Mouse (Mus musculus) forebrain, postnatal 0 days (tissue): ENCODE data around the gene Galnt15. TPM values are rescaled to one million over a fixed set of nuclear protein-coding genes. Genes with fewer than 3 reads are reported as not detected.

Experiments used
- ATAC-seq: fragments of 200-750 bp; cut with Nextera tagmentation; 2 replicates; pipeline ENCODE4 v1.8.0; 2017; ENCODE audit warnings: mild to moderate bottlenecking, moderate library complexity
- DNase-seq: peaks from one replicate; pipeline ENCODE4 v3.0.0-alpha.2; 2015
- H3K27ac ChIP-seq: fragments of 300-500 bp; sonication (generic); 2 replicates; pipeline ENCODE4 v1.5.1; 2014; ENCODE audit warnings: low read depth, mild to moderate bottlenecking, antibody characterized with exemption, low read length, moderate library complexity, mixed read lengths
- H3K27me3 ChIP-seq: fragments of 300-500 bp; sonication (generic); 2 replicates; pipeline ENCODE4 v1.6.1; 2014; ENCODE audit warnings: mild to moderate bottlenecking, low read length, mixed read lengths; ENCODE audit not compliant: insufficient read depth
- H3K36me3 ChIP-seq: fragments of 300-500 bp; sonication (generic); 2 replicates; pipeline ENCODE4 v1.6.1; 2014; ENCODE audit warnings: mild to moderate bottlenecking, moderate library complexity; ENCODE audit not compliant: insufficient read depth
- H3K4me1 ChIP-seq: fragments of 300-500 bp; sonication (generic); 2 replicates; pipeline ENCODE4 v1.6.1; 2014; ENCODE audit warnings: antibody characterized with exemption; ENCODE audit not compliant: insufficient read depth
- H3K4me2 ChIP-seq: fragments of 300-500 bp; sonication (generic); 2 replicates; pipeline ENCODE4 v1.6.1; 2014; ENCODE audit warnings: low read depth, mild to moderate bottlenecking, moderate library complexity
- H3K4me3 ChIP-seq: fragments of 300-500 bp; sonication (generic); 2 replicates; pipeline ENCODE4 v1.5.1; 2014; ENCODE audit warnings: low read depth, low read length, mixed read lengths
- H3K9ac ChIP-seq: fragments of 300-500 bp; sonication (generic); 2 replicates; pipeline ENCODE4 v1.6.1; 2014; ENCODE audit warnings: mild to moderate bottlenecking
- H3K9me3 ChIP-seq: fragments of 300-500 bp; sonication (generic); 2 replicates; pipeline ENCODE4 v1.6.1; 2016; ENCODE audit warnings: low read length
- CTCF ChIP-seq: sonication (generic); IDR thresholded peaks from 2 replicates; pipeline ENCODE4 v1.5.1; 2016; ENCODE audit warnings: antibody characterized with exemption, control low read depth, low read depth
- WGBS: fragments of 180-500 bp; shearing (Covaris S2); extraction: QIAGEN DNeasy Blood & Tissue Kit; methylation state at CpG from one replicate; pipeline ENCODE4 v1.1.7; 2014; 5-methylcytosine and 5-hydroxymethylcytosine counted together
- polyA plus RNA-seq: library from polyadenylated mRNA; unstranded; fragments of >200 nt; fragmentation: Nextera tagmentation; extraction: Ambion mirVana; gene quantifications from 2 replicates; pipeline ENCODE4 v1.2.1, GENCODE M21; 2015
- total RNA-seq: library from RNA; depleted of rRNA; stranded (reverse); fragments of >200 nt; gene quantifications from 2 replicates; pipeline ENCODE4 v1.2.3, GENCODE M21; 2014

Gene Galnt15
- total and polyA plus RNA-seq, 2 experiments from 2014 or later: 0.54 to 1.8 TPM

- no peak for TF ChIP-seq CTCF
- peak overlapping the region; percentile 34; the same call in 1 of the 2 replicates for H3K9ac ChIP-seq
- H3K9me3 ChIP-seq: no peaks in the 10 kb centered on the region
- ATAC-seq: peak; percentile 44; the same call in 1 of the 2 replicates
- 33% methylated on average over 2 of the region's 2 CpGs for WGBS
- H3K27ac ChIP-seq: peak overlapping the region; percentile 88
- no peaks in the 10 kb centered on the region for H3K36me3 ChIP-seq
- peaks cover 20% of the 10 kb centered on the region for H3K4me1 ChIP-seq
- no peaks in the 10 kb centered on the region for H3K27me3 ChIP-seq
- no peak overlapping the region for H3K4me3 ChIP-seq
- DNase-seq: no peak
- H3K4me2 ChIP-seq: peak overlapping the region; percentile 38
Measured at GRCm38 (mm10) chr14:32017448-32017847, 11.3 kb upstream of the Galnt15 start.

GRCm38 (mm10) chr14:32019091-32019490 is 9.7 kb upstream of the Galnt15 start:
- no peak overlapping the region for H3K27ac ChIP-seq
- no peak overlapping the region for H3K4me3 ChIP-seq
- ATAC-seq (no peak), DNase-seq (no peak)
- H3K9me3 ChIP-seq: no peaks in the 10 kb centered on the region
- H3K27me3 ChIP-seq: no peaks in the 10 kb centered on the region
- peaks cover 20% of the 10 kb centered on the region for H3K4me1 ChIP-seq
- H3K4me2 ChIP-seq: no peak overlapping the region
- TF ChIP-seq CTCF: no peak
- H3K36me3 ChIP-seq: no peaks in the 10 kb centered on the region
- whole genome bisulfite sequencing: 84% methylated on average over 8 of the region's 8 CpGs
- no peak overlapping the region for H3K9ac ChIP-seq

- DNase-seq: no peak
- 69% methylated on average over 9 of the region's 9 CpGs for WGBS
- H3K4me3 ChIP-seq: no peak overlapping the region
- H3K27me3 ChIP-seq: no peaks in the 10 kb centered on the region
- peaks cover 6% of the 10 kb centered on the region; the same call in 1 of the 2 replicates for H3K4me1 ChIP-seq
- no peak overlapping the region for H3K9ac ChIP-seq
- no peak for ATAC-seq
- H3K9me3 ChIP-seq: no peaks in the 10 kb centered on the region
- H3K36me3 ChIP-seq: no peaks in the 10 kb centered on the region
- TF ChIP-seq CTCF: no peak
- H3K27ac ChIP-seq: no peak overlapping the region
- H3K4me2 ChIP-seq: no peak overlapping the region
Measured at GRCm38 (mm10) chr14:32021967-32022366, 6.8 kb upstream of the Galnt15 start.

- no peaks in the 10 kb centered on the region for H3K36me3 ChIP-seq
- no peak overlapping the region for H3K27ac ChIP-seq
- H3K4me2 ChIP-seq: no peak overlapping the region
- ATAC-seq: no peak
- peaks cover 1% of the 10 kb centered on the region; the same call in 1 of the 2 replicates for H3K4me1 ChIP-seq
- no peak overlapping the region for H3K9ac ChIP-seq
- H3K4me3 ChIP-seq: no peak overlapping the region
- DNase-seq: no peak
- no peaks in the 10 kb centered on the region for H3K27me3 ChIP-seq
- no peak for TF ChIP-seq CTCF
- H3K9me3 ChIP-seq: no peaks in the 10 kb centered on the region
Measured at GRCm38 (mm10) chr14:32022450-32022849, 6.3 kb upstream of the Galnt15 start.

GRCm38 (mm10) chr14:32023891-32024290 is 4.9 kb upstream of the Galnt15 start:
- Histone ChIP-seq H3K9ac (no peak overlapping the region), H3K9me3 (no peaks in the 10 kb centered on the region), H3K27me3 (no peaks in the 10 kb centered on the region), H3K4me3 (no peak overlapping the region), H3K27ac (no peak overlapping the region), H3K4me2 (no peak overlapping the region), H3K4me1 (peaks cover 6% of the 10 kb centered on the region), H3K36me3 (no peaks in the 10 kb centered on the region)
- DNase-seq (no peak), ATAC-seq (no peak)
- no peak for TF ChIP-seq CTCF
- 65% methylated on average over 4 of the region's 4 CpGs for WGBS

- Histone ChIP-seq H3K9ac (no peak overlapping the region), H3K36me3 (no peaks in the 10 kb centered on the region), H3K27me3 (no peaks in the 10 kb centered on the region), H3K4me3 (no peak overlapping the region), H3K4me2 (no peak overlapping the region), H3K27ac (no peak overlapping the region), H3K9me3 (no peaks in the 10 kb centered on the region), H3K4me1 (peaks cover 8% of the 10 kb centered on the region)
- TF ChIP-seq CTCF: no peak
- DNase-seq: no peak
- ATAC-seq: no peak
- WGBS: 70% methylated on average over 7 of the region's 7 CpGs
Measured at GRCm38 (mm10) chr14:32027218-32027617, 1.6 kb upstream of the Galnt15 start.

GRCm38 (mm10) chr14:32029411-32029992 is 713 bp downstream of the Galnt15 start:
- no peak overlapping the region for H3K4me2 ChIP-seq

More at GRCm38 (mm10) chr14:32029411-32029992, 713 bp downstream of the Galnt15 start:
- H3K9ac ChIP-seq: no peak overlapping the region
- no peak overlapping the region for H3K27ac ChIP-seq
- no peaks in the 10 kb centered on the region for H3K9me3 ChIP-seq
- no peak overlapping the region for H3K4me3 ChIP-seq
- 83% methylated on average over 14 of the region's 14 CpGs for WGBS
- H3K4me1 ChIP-seq: peaks cover 8% of the 10 kb centered on the region
- no peak for ATAC-seq
- H3K36me3 ChIP-seq: no peaks in the 10 kb centered on the region
- no peaks in the 10 kb centered on the region for H3K27me3 ChIP-seq
- TF ChIP-seq CTCF: no peak
- DNase-seq: no peak
